Mouse (Mus musculus): Measurements from ENCODE around the gene Fam189a1. TPM values are rescaled to one million over a fixed set of nuclear protein-coding genes. Genes with fewer than 3 reads are reported as not detected.

Gene Fam189a1
- polyA plus RNA-seq, 1 experiment from 2014 or later = 0.66 TPM

- Histone ChIP-seq H3K4me1 (replicated peaks; ENCODE audit: control insufficient read depth, insufficient read depth, low read length) (no peaks in the 10 kb centered on the region), H3K4me3 (ENCODE audit: low read depth, low read length) (no peak overlapping the region), H3K27ac (ENCODE audit: low read depth, low read length) (no peak overlapping the region), H3K36me3 (ENCODE audit: control insufficient read depth, insufficient read depth) (no peaks in the 10 kb centered on the region), H3K9me3 (ENCODE audit: control insufficient read depth) (no peaks in the 10 kb centered on the region), H3K27me3 (replicated peaks; ENCODE audit: control insufficient read depth, insufficient read depth, low read length) (no peaks in the 10 kb centered on the region), H3K9ac (ENCODE audit: low read depth, low read length) (no peak overlapping the region), H3K4me2 (replicated peaks; ENCODE audit: low read depth) (no peak overlapping the region)
- TF ChIP-seq CTCF (IDR thresholded peaks at IDR 0.05; ENCODE audit: low read depth) = no peak
- no peak for ATAC-seq
- WGBS = 84% methylated on average over 9 of the region's 9 CpGs
These were observed 44.7 kb downstream of the Fam189a1 start for GRCm38 (mm10) chr7:65111664-65112063.

GRCm38 (mm10) chr7:65105566-65105965 lies 50.8 kb downstream of the Fam189a1 start:
- no peaks in the 10 kb centered on the region for H3K4me1 ChIP-seq (replicated peaks; ENCODE audit: control insufficient read depth, insufficient read depth, low read length)
- 81% methylated on average over 3 of the region's 3 CpGs for WGBS
- H3K27me3 ChIP-seq (replicated peaks; ENCODE audit: control insufficient read depth, insufficient read depth, low read length) = no peaks in the 10 kb centered on the region
- H3K36me3 ChIP-seq (ENCODE audit: control insufficient read depth, insufficient read depth) = no peaks in the 10 kb centered on the region
- H3K4me3 ChIP-seq (ENCODE audit: low read depth, low read length) = no peak overlapping the region
- ATAC-seq = no peak
- no peak overlapping the region for H3K27ac ChIP-seq (ENCODE audit: low read depth, low read length)
- TF ChIP-seq CTCF (IDR thresholded peaks at IDR 0.05; ENCODE audit: low read depth) = no peak
- no peak overlapping the region for H3K9ac ChIP-seq (ENCODE audit: low read depth, low read length)
- no peak overlapping the region for H3K4me2 ChIP-seq (replicated peaks; ENCODE audit: low read depth)
- H3K9me3 ChIP-seq (ENCODE audit: control insufficient read depth) = no peaks in the 10 kb centered on the region

GRCm38 (mm10) chr7:65105097-65105467 lies 51.3 kb downstream of the Fam189a1 start:
- H3K27ac ChIP-seq (ENCODE audit: low read depth, low read length) = no peak overlapping the region
- no peaks in the 10 kb centered on the region for H3K27me3 ChIP-seq (replicated peaks; ENCODE audit: control insufficient read depth, insufficient read depth, low read length)
- H3K4me2 ChIP-seq (replicated peaks; ENCODE audit: low read depth) = no peak overlapping the region
- 90% methylated on average over 4 of the region's 4 CpGs for WGBS
- no peak overlapping the region for H3K4me3 ChIP-seq (ENCODE audit: low read depth, low read length)
- no peaks in the 10 kb centered on the region for H3K9me3 ChIP-seq (ENCODE audit: control insufficient read depth)
- no peak for ATAC-seq
- no peak for TF ChIP-seq CTCF (IDR thresholded peaks at IDR 0.05; ENCODE audit: low read depth)
- H3K9ac ChIP-seq (ENCODE audit: low read depth, low read length) = no peak overlapping the region
- H3K4me1 ChIP-seq (replicated peaks; ENCODE audit: control insufficient read depth, insufficient read depth, low read length) = no peaks in the 10 kb centered on the region
- no peaks in the 10 kb centered on the region for H3K36me3 ChIP-seq (ENCODE audit: control insufficient read depth, insufficient read depth)

- no peak overlapping the region for H3K4me2 ChIP-seq (replicated peaks; ENCODE audit: low read depth)
- no peaks in the 10 kb centered on the region for H3K9me3 ChIP-seq (ENCODE audit: control insufficient read depth)
- no peak overlapping the region for H3K4me3 ChIP-seq (ENCODE audit: low read depth, low read length)
- 87% methylated on average over 17 of the region's 17 CpGs for WGBS
- H3K9ac ChIP-seq (ENCODE audit: low read depth, low read length) = no peak overlapping the region
- no peaks in the 10 kb centered on the region for H3K36me3 ChIP-seq (ENCODE audit: control insufficient read depth, insufficient read depth)
- no peak for ATAC-seq
- no peak overlapping the region for H3K27ac ChIP-seq (ENCODE audit: low read depth, low read length)
- no peaks in the 10 kb centered on the region for H3K27me3 ChIP-seq (replicated peaks; ENCODE audit: control insufficient read depth, insufficient read depth, low read length)
- TF ChIP-seq CTCF (IDR thresholded peaks at IDR 0.05; ENCODE audit: low read depth) = no peak
- no peaks in the 10 kb centered on the region for H3K4me1 ChIP-seq (replicated peaks; ENCODE audit: control insufficient read depth, insufficient read depth, low read length)
These were observed 51.9 kb downstream of the Fam189a1 start for GRCm38 (mm10) chr7:65104207-65105096.

- WGBS = 78% methylated on average over 2 of the region's 2 CpGs
- no peak for TF ChIP-seq CTCF (IDR thresholded peaks at IDR 0.05; ENCODE audit: low read depth)
- Histone ChIP-seq H3K4me3 (ENCODE audit: low read depth, low read length) (no peak overlapping the region), H3K9ac (ENCODE audit: low read depth, low read length) (no peak overlapping the region), H3K36me3 (ENCODE audit: control insufficient read depth, insufficient read depth) (no peaks in the 10 kb centered on the region), H3K27me3 (replicated peaks; ENCODE audit: control insufficient read depth, insufficient read depth, low read length) (no peaks in the 10 kb centered on the region), H3K9me3 (ENCODE audit: control insufficient read depth) (no peaks in the 10 kb centered on the region), H3K4me2 (replicated peaks; ENCODE audit: low read depth) (no peak overlapping the region), H3K27ac (ENCODE audit: low read depth, low read length) (no peak overlapping the region), H3K4me1 (replicated peaks; ENCODE audit: control insufficient read depth, insufficient read depth, low read length) (no peaks in the 10 kb centered on the region)
- no peak for ATAC-seq
These were observed 54.7 kb downstream of the Fam189a1 start for GRCm38 (mm10) chr7:65101661-65102060.

GRCm38 (mm10) chr7:65097708-65098107 lies 58.7 kb downstream of the Fam189a1 start:
- 77% methylated on average over 14 of the region's 14 CpGs for WGBS
- H3K4me3 ChIP-seq (ENCODE audit: low read depth, low read length) = no peak overlapping the region
- H3K27me3 ChIP-seq (replicated peaks; ENCODE audit: control insufficient read depth, insufficient read depth, low read length) = no peaks in the 10 kb centered on the region
- H3K4me1 ChIP-seq (replicated peaks; ENCODE audit: control insufficient read depth, insufficient read depth, low read length) = no peaks in the 10 kb centered on the region
- no peak overlapping the region for H3K27ac ChIP-seq (ENCODE audit: low read depth, low read length)
- ATAC-seq = no peak
- no peaks in the 10 kb centered on the region for H3K36me3 ChIP-seq (ENCODE audit: control insufficient read depth, insufficient read depth)
- no peak for TF ChIP-seq CTCF (IDR thresholded peaks at IDR 0.05; ENCODE audit: low read depth)
- no peaks in the 10 kb centered on the region for H3K9me3 ChIP-seq (ENCODE audit: control insufficient read depth)
- H3K4me2 ChIP-seq (replicated peaks; ENCODE audit: low read depth) = no peak overlapping the region
- H3K9ac ChIP-seq (ENCODE audit: low read depth, low read length) = no peak overlapping the region
